Mouse (Mus musculus) midbrain, embryonic 14.5 days (tissue): Measurements from ENCODE around the gene Dis3l2. TPM values are rescaled to one million over a fixed set of nuclear protein-coding genes. Genes with fewer than 3 reads are reported as not detected.

Experiments used
- ATAC-seq: fragments of 200-750 bp; cut with Nextera tagmentation; 2 replicates; pipeline ENCODE4 v1.8.0; 2017; ENCODE audit warnings: moderate number of reproducible peaks, moderate library complexity; ENCODE audit not compliant: low FRiP score, low TSS enrichment
- DNase-seq: peaks from one replicate; pipeline ENCODE4 v3.0.0-alpha.2; 2015
- H3K27ac ChIP-seq: fragments of 300-500 bp; sonication (generic); replicated peaks from 2 replicates; pipeline ENCODE4 v1.5.1; 2014; ENCODE audit warnings: mild to moderate bottlenecking, low read depth, low read length, moderate library complexity
- H3K27me3 ChIP-seq: fragments of 300-500 bp; sonication (generic); 2 replicates; pipeline ENCODE4 v1.6.1; 2014; ENCODE audit warnings: low read length, control low read depth, mixed read lengths; ENCODE audit not compliant: control insufficient read depth, insufficient read depth
- H3K36me3 ChIP-seq: fragments of 300-500 bp; sonication (generic); 2 replicates; pipeline ENCODE4 v1.6.1; 2014; ENCODE audit warnings: low read length, control low read depth; ENCODE audit not compliant: control insufficient read depth, insufficient read depth
- H3K4me1 ChIP-seq: fragments of 300-500 bp; sonication (generic); 2 replicates; pipeline ENCODE4 v1.6.1; 2014; ENCODE audit warnings: mild to moderate bottlenecking, antibody characterized with exemption, low read length, control low read depth; ENCODE audit not compliant: control insufficient read depth, insufficient read depth
- H3K4me2 ChIP-seq: fragments of 300-500 bp; sonication (generic); 2 replicates; pipeline ENCODE4 v1.6.1; 2014; ENCODE audit warnings: mild to moderate bottlenecking, low read length, moderate library complexity
- H3K4me3 ChIP-seq: fragments of 300-500 bp; sonication (generic); replicated peaks from 2 replicates; pipeline ENCODE4 v1.5.1; 2014; ENCODE audit warnings: low read depth, low read length
- H3K9ac ChIP-seq: fragments of 300-500 bp; sonication (generic); replicated peaks from 2 replicates; pipeline ENCODE4 v1.6.1; 2014; ENCODE audit warnings: mild to moderate bottlenecking, low read length, moderate library complexity
- H3K9me3 ChIP-seq: fragments of 300-500 bp; sonication (generic); 2 replicates; pipeline ENCODE4 v1.6.1; 2016; ENCODE audit warnings: low read length, control low read depth, mixed read lengths; ENCODE audit not compliant: control insufficient read depth
- WGBS: fragments of 180-500 bp; shearing (Covaris S2); extraction: QIAGEN DNeasy Blood & Tissue Kit; methylation state at CpG from one replicate; pipeline ENCODE4 v1.1.7; 2014; 5-methylcytosine and 5-hydroxymethylcytosine counted together
- polyA plus RNA-seq: library from polyadenylated mRNA; unstranded; fragments of >200 nt; fragmentation: Nextera tagmentation; extraction: Ambion mirVana; gene quantifications from 2 replicates; pipeline ENCODE4 v1.2.1, GENCODE M21; 2014

Dis3l2 gene
- polyA plus RNA-seq, 1 experiment from 2014 or later = 39.9 TPM

DNA sequence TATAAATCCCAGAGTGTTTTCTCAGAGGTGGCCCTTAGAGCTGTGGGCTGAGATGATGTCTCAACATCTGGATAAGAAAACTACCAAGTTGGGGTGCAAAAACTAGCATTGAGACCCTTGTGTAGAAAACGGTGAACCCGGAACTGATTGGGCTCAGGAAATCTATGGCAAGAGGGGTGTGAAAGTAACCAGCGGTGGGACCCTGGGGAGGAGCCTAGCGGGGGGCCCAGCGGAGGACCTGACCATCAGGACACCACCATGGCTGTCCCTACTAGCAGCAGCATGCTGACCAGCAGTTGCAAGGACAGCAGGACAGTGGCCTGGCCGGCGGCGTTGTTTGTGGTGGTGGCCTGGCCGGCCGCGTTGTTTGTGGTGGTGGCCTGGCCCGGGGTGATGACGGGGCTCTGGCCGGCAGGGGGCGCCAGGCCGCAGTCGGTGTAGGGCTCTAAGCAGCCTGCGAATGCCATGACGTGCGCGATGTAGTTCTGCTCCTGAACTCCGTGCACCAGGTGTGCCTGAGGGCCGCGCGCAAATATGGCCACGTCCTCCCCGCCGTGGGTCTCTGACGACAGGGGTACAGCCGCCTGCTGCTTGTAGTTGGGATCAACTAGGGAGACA, 394.9 kb downstream of the Dis3l2 start:
- Histone ChIP-seq H3K4me3 (no peak overlapping the region), H3K4me2 (0 out of 2 replicates have a peak overlapping the region, but pooled peaks have one; percentile 7), H3K27ac (no peak overlapping the region), H3K27me3 (no peaks in the 10 kb centered on the region), H3K36me3 (no peaks in the 10 kb centered on the region), H3K4me1 (no peaks in the 10 kb centered on the region), H3K9ac (no peak overlapping the region), H3K9me3 (no peaks in the 10 kb centered on the region)
- peak; percentile 73 for DNase-seq
- 12% methylated on average over 29 of the region's 30 CpGs for WGBS
- peak; percentile 60; the same call in 1 of the 2 replicates for ATAC-seq

Other genes starting within 250 kb of the Dis3l2 start
- gene Ptma, start 177.1 kb upstream of the Dis3l2 start, polyA plus RNA-seq = 2,168 and 2,208 TPM in 2 replicates
- gene Pde6d, start 121.2 kb upstream of the Dis3l2 start, polyA plus RNA-seq = 89.1 and 99.2 TPM in 2 replicates
- 55.6 and 56.7 TPM in 2 replicates for gene Cops7b, start 120.9 kb upstream of the Dis3l2 start, polyA plus RNA-seq
- 1.8 and 1.9 TPM in 2 replicates for gene Nppc, start 33.2 kb upstream of the Dis3l2 start, polyA plus RNA-seq